Mouse (Mus musculus) stomach, postnatal 0 days (tissue): ENCODE data around the gene Haus7. TPM values are rescaled to one million over a fixed set of nuclear protein-coding genes. Genes with fewer than 3 reads are reported as not detected.

Source experiments
- ATAC-seq: fragments of 200-750 bp; cut with Nextera tagmentation; 2 replicates; pipeline ENCODE4 v1.8.0; 2017; ENCODE audit not compliant: low FRiP score, low TSS enrichment
- DNase-seq: peaks from one replicate; pipeline ENCODE4 v3.0.0-alpha.2; 2016; ENCODE audit warnings: low spot score
- H3K27ac ChIP-seq: fragments of 300-500 bp; sonication (generic); replicated peaks from 2 replicates; pipeline ENCODE4 v1.5.1; 2014; ENCODE audit warnings: mild to moderate bottlenecking, control low read depth
- H3K27me3 ChIP-seq: fragments of 300-500 bp; sonication (generic); 2 replicates; pipeline ENCODE4 v1.6.1; 2014; ENCODE audit warnings: low read length; ENCODE audit not compliant: control insufficient read depth, insufficient read depth
- H3K36me3 ChIP-seq: fragments of 300-500 bp; sonication (generic); 2 replicates; pipeline ENCODE4 v1.6.1; 2014; ENCODE audit warnings: low read length, mixed read lengths; ENCODE audit not compliant: control insufficient read depth, insufficient read depth
- H3K4me1 ChIP-seq: fragments of 300-500 bp; sonication (generic); replicated peaks from 2 replicates; pipeline ENCODE4 v1.6.1; 2014; ENCODE audit warnings: antibody characterized with exemption; ENCODE audit not compliant: control insufficient read depth, insufficient read depth
- H3K4me2 ChIP-seq: fragments of 300-500 bp; sonication (generic); replicated peaks from 2 replicates; pipeline ENCODE4 v1.6.1; 2014; ENCODE audit warnings: low read depth, mild to moderate bottlenecking, control low read depth, moderate library complexity
- H3K4me3 ChIP-seq: fragments of 300-500 bp; sonication (generic); 2 replicates; pipeline ENCODE4 v1.5.1; 2014; ENCODE audit warnings: low read depth, low read length, control low read depth
- H3K9ac ChIP-seq: fragments of 300-500 bp; sonication (generic); 2 replicates; pipeline ENCODE4 v1.6.1; 2014; ENCODE audit warnings: mild to moderate bottlenecking, low read length, control low read depth, mixed read lengths
- H3K9me3 ChIP-seq: fragments of 300-500 bp; sonication (generic); 2 replicates; pipeline ENCODE4 v1.6.1; 2016; ENCODE audit warnings: low read length; ENCODE audit not compliant: control insufficient read depth
- CTCF ChIP-seq: IDR thresholded peaks from 2 replicates; pipeline ENCODE4 v1.5.1; 2016; ENCODE audit warnings: antibody characterized with exemption, low read depth, mild to moderate bottlenecking, moderate library complexity
- EP300 ChIP-seq: optimal IDR thresholded peaks from 2 replicates; pipeline ENCODE3; 2016; ENCODE audit warnings: antibody characterized with exemption
- WGBS: fragments of 180-500 bp; shearing (Covaris S2); extraction: QIAGEN DNeasy Blood & Tissue Kit; methylation state at CpG from one replicate; pipeline ENCODE4 v1.1.7; 2014; 5-methylcytosine and 5-hydroxymethylcytosine counted together
- polyA plus RNA-seq: library from polyadenylated mRNA; unstranded; fragments of >200 nt; fragmentation: Nextera tagmentation; extraction: Ambion mirVana; gene quantifications from 2 replicates; pipeline ENCODE4 v1.2.1, GENCODE M21; 2015

The Haus7 gene
- polyA plus RNA-seq, 1 experiment from 2014 or later = 35.7 TPM

DNA sequence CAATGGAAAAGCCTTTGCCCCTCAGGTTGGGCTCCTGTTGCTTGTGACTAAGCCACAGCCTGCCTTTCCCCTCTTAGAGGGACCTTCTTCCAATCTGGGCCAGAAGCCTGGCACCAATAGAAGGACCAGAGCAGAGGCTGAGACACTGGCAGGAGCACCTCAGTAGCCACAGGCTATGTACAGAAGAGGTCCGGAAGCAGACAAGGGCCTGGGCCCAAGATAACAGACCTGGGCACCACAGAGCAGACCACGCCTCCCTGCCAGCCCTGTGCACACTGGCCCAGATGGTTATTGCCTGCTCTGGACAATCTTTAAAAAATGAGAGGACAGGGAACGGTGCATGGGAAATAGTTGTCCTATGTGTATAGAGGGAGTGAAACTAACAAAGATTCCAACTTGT is 12.9 kb upstream of the Haus7 start:
- no peak for DNase-seq
- TF ChIP-seq EP300 (no peak), CTCF (no peak)

GRCm38 (mm10) chrX:73468752-73469151 is 9.9 kb upstream of the Haus7 start:
- ATAC-seq (no peak), DNase-seq (no peak)
- Histone ChIP-seq H3K27ac (0 out of 2 replicates have a peak overlapping the region, but pooled peaks have one; percentile 1), H3K9me3 (no peaks in the 10 kb centered on the region), H3K4me3 (no peak overlapping the region), H3K27me3 (no peaks in the 10 kb centered on the region), H3K36me3 (no peaks in the 10 kb centered on the region), H3K4me2 (no peak overlapping the region), H3K4me1 (no peaks in the 10 kb centered on the region), H3K9ac (no peak overlapping the region)
- TF ChIP-seq CTCF (no peak), EP300 (no peak)
- no CpG with 5 or more reads among the region's 1 CpGs for WGBS

More for the DNA sequence above, 12.9 kb upstream of the Haus7 start:
- no peaks in the 10 kb centered on the region for H3K36me3 ChIP-seq
- no peak overlapping the region for H3K4me3 ChIP-seq
- no peak overlapping the region for H3K27ac ChIP-seq
- no peaks in the 10 kb centered on the region for H3K4me1 ChIP-seq
- H3K9ac ChIP-seq = no peak overlapping the region
- WGBS = 86% methylated on average over 3 of the region's 3 CpGs
- ATAC-seq = no peak
- H3K4me2 ChIP-seq = no peak overlapping the region
- no peaks in the 10 kb centered on the region for H3K27me3 ChIP-seq
- H3K9me3 ChIP-seq = no peaks in the 10 kb centered on the region

DNA sequence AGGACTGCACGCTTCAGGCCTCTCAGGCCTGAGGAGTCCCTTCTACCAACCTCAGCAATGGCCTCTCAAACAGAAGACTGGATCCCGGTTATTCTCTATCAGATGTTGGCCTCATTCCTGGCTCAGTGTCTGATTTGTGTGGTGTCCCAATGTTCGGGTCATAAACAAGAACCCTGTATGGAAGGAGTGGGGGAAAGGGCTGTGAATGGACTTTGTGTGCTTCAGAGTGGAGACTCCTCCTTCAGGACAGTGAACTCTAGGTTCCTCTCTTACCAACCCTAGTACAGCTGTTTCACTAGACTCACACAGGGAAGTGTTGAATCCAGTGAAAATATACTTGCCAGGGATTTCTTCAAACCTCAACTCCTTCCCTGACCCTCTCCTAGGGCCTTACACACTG is 9.5 kb upstream of the Haus7 start:
- H3K27ac ChIP-seq = peak overlapping the region; percentile 67
- H3K9ac ChIP-seq = no peak overlapping the region
- no peak for TF ChIP-seq EP300
- TF ChIP-seq CTCF = no peak
- no peaks in the 10 kb centered on the region for H3K27me3 ChIP-seq
- no peak overlapping the region for H3K4me2 ChIP-seq
- H3K4me1 ChIP-seq = no peaks in the 10 kb centered on the region
- ATAC-seq = peak; percentile 50; the same call in 1 of the 2 replicates
- no peak for DNase-seq
- WGBS = 67% methylated on average over 3 of the region's 3 CpGs
- no peaks in the 10 kb centered on the region for H3K9me3 ChIP-seq
- no peaks in the 10 kb centered on the region for H3K36me3 ChIP-seq
- no peak overlapping the region for H3K4me3 ChIP-seq

GRCm38 (mm10) chrX:73467446-73468241 is 8.8 kb upstream of the Haus7 start:
- Histone ChIP-seq H3K9me3 (no peaks in the 10 kb centered on the region), H3K4me1 (no peaks in the 10 kb centered on the region), H3K36me3 (no peaks in the 10 kb centered on the region), H3K4me3 (no peak overlapping the region), H3K27me3 (no peaks in the 10 kb centered on the region), H3K9ac (no peak overlapping the region), H3K4me2 (no peak overlapping the region), H3K27ac (peak overlapping the region; percentile 67)
- ATAC-seq = peak; percentile 51; the same call in 1 of the 2 replicates
- 38% methylated on average over 5 of the region's 5 CpGs for WGBS
- DNase-seq = no peak
- TF ChIP-seq CTCF (no peak), EP300 (no peak)

DNA sequence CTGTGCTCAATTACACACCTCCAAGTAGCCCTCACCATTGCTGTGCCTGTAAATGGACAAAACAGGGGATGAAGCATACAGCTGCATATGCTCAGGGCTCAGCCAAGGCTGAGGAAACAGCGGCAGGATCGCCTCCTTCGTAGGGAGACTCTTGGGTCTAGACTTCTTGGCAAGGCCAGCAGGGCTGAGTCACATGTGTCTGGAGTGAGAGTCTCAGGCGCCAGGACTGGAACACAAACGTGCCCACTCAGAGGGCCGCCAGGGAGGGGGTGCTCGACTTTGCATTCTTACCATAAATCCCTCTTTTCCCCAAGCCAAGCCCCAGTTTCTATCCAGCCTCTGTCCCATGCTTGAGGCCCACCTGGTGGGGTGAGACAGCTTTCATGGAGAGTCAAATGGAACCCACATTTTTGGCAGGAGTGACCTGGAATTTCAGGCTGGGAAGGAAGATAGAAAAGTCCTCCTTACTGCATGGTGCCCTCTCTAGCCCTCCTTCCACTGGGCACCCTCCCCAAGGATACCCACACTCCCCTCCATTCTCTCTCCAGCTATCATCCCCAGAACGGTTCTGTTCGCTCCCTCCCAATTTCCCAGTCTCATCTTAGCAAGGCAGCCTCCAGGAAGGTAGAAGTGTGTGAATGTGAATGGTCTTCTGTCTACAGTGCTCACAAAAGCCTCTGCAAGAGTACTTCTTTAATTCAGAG is 6.8 kb upstream of the Haus7 start:
- no peak overlapping the region for H3K4me3 ChIP-seq
- DNase-seq = no peak
- no peaks in the 10 kb centered on the region for H3K9me3 ChIP-seq
- peak; percentile 70 for ATAC-seq
- H3K27me3 ChIP-seq = no peaks in the 10 kb centered on the region
- TF ChIP-seq EP300 = no peak
- TF ChIP-seq CTCF = no peak
- peak overlapping the region; percentile 35 for H3K27ac ChIP-seq
- no peak overlapping the region for H3K9ac ChIP-seq
- WGBS = 43% methylated on average over 9 of the region's 9 CpGs
- H3K4me2 ChIP-seq = no peak overlapping the region
- no peaks in the 10 kb centered on the region for H3K4me1 ChIP-seq
- no peaks in the 10 kb centered on the region for H3K36me3 ChIP-seq

- ATAC-seq (no peak), DNase-seq (no peak)
- Histone ChIP-seq H3K4me1 (no peaks in the 10 kb centered on the region), H3K4me3 (no peak overlapping the region), H3K9ac (no peak overlapping the region), H3K36me3 (no peaks in the 10 kb centered on the region), H3K27me3 (no peaks in the 10 kb centered on the region), H3K4me2 (no peak overlapping the region), H3K27ac (no peak overlapping the region), H3K9me3 (no peaks in the 10 kb centered on the region)
- 64% methylated on average over 4 of the region's 4 CpGs for WGBS
- TF ChIP-seq CTCF = no peak
- no peak for TF ChIP-seq EP300
Observed at GRCm38 (mm10) chrX:73460792-73461191, 1.9 kb upstream of the Haus7 start.
